Mouse (Mus musculus) ES-E14 (cell line): ENCODE data around the gene Cotl1. TPM values are rescaled to one million over a fixed set of nuclear protein-coding genes. Genes with fewer than 3 reads are reported as not detected.

Source experiments
- DNase-seq: peaks from one replicate; pipeline ENCODE4 v3.0.0-alpha.2; 2013; ENCODE audit warnings: low read depth, low spot score
- H3K27ac ChIP-seq: 2 replicates; pipeline ENCODE4 v1.5.1; 2012; ENCODE audit warnings: low read depth, mild to moderate bottlenecking, low read length, moderate library complexity, mixed read lengths; ENCODE audit not compliant: poor library complexity, insufficient read depth, severe bottlenecking
- H3K36me3 ChIP-seq: 2 replicates; pipeline ENCODE4 v1.6.1; 2012; ENCODE audit warnings: mild to moderate bottlenecking, low read length, moderate library complexity, mixed read lengths; ENCODE audit not compliant: control insufficient read depth, poor library complexity, insufficient read depth, severe bottlenecking
- H3K4me1 ChIP-seq, 2 experiments: fragments of 150-350 bp in 1 of 2; sonication (generic) in 1 of 2; 2 replicates each; pipeline ENCODE4 v1.6.1; 2012; ENCODE audit warnings: low read length in 2 of 2, mild to moderate bottlenecking in 1 of 2, mixed read lengths in 1 of 2; ENCODE audit not compliant: control insufficient read depth in 2 of 2, insufficient read depth in 2 of 2, poor library complexity in 1 of 2
- H3K4me3 ChIP-seq, 2 experiments: fragments of 150-350 bp in 1 of 2; sonication (generic) in 1 of 2; 2 replicates each; pipeline ENCODE4 v1.5.1; 2012; ENCODE audit warnings: low read length in 2 of 2, low read depth in 1 of 2, mild to moderate bottlenecking in 1 of 2, mixed read lengths in 1 of 2; ENCODE audit not compliant: insufficient read depth in 1 of 2, poor library complexity in 1 of 2, severe bottlenecking in 1 of 2
- H3K9ac ChIP-seq: 2 replicates; pipeline ENCODE4 v1.6.1; 2012; ENCODE audit warnings: low read depth, mild to moderate bottlenecking, low read length, mixed read lengths; ENCODE audit not compliant: poor library complexity, insufficient read depth, severe bottlenecking
- H3K9me3 ChIP-seq: fragments of 150-350 bp; sonication (generic); 2 replicates; pipeline ENCODE4 v1.6.1; 2012; ENCODE audit warnings: low read depth, mild to moderate bottlenecking, low read length; ENCODE audit not compliant: control insufficient read depth, insufficient read depth
- CHD2 ChIP-seq: IDR thresholded peaks from 2 replicates; pipeline ENCODE4 v1.6.1; 2014; ENCODE audit warnings: mild to moderate bottlenecking, low read depth, low read length, inconsistent platforms
- HCFC1 ChIP-seq: IDR thresholded peaks from 2 replicates; pipeline ENCODE4 v1.6.1; 2012; ENCODE audit warnings: low read length, inconsistent platforms, borderline replicate concordance; ENCODE audit not compliant: insufficient read depth
- MAFK ChIP-seq: IDR thresholded peaks from 2 replicates; pipeline ENCODE4 v1.6.1; 2014; ENCODE audit warnings: mild to moderate bottlenecking, low read depth, low read length, inconsistent platforms; ENCODE audit not compliant: insufficient read depth
- ZC3H11A ChIP-seq: IDR thresholded peaks from 2 replicates; pipeline ENCODE4 v1.6.1; 2012; ENCODE audit warnings: low read depth, mild to moderate bottlenecking, inconsistent platforms, low read length, borderline replicate concordance
- ZNF384 ChIP-seq: IDR thresholded peaks from 2 replicates; pipeline ENCODE4 v1.6.1; 2012; ENCODE audit warnings: low read depth, low read length, inconsistent platforms
- in situ Hi-C, 2 experiments: fragments of 600-800 bp; cut with MboI; formaldehyde crosslinking; loops; one replicate each; pipeline ENCODE4 v1.15.1; 2025; ENCODE audit warnings: low sequenced_read_pairs in 2 of 2, inconsistent platforms in 1 of 2; ENCODE audit not compliant: unreplicated experiment in 2 of 2
- total RNA-seq: library from RNA; depleted of rRNA; stranded (reverse); fragments of 300-350 nt; gene quantifications from 2 replicates; pipeline ENCODE4 v1.2.3, GENCODE M21; 2012

Gene Cotl1
- total RNA-seq, 1 experiment, result 73.3 TPM

DNA sequence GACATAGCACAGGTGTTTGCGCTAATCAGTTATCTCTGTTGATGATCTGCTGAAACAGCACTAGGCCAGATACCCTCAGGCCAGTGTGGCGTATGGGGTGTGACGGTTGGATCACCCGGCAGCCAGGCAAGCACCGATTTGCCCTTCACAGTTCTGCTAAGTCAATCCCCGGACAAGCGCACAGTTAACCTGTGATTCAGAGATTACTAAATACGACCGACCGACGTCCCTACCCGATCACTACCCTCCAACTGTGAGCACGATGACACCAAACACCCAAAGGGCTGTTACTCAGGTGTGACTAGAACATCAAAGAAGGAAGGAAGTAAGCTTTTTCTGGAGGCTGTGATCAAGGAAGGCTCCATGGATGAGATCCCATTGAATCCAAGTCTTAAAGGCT is 10.9 kb downstream of the Cotl1 start:
- Histone ChIP-seq H3K4me3 (no peak overlapping the region; a peak in 1 of 4 replicates), H3K9ac (peak overlapping the region; percentile 4; the same call in 1 of the 2 replicates), H3K4me1 (peaks cover 24 to 47% of the 10 kb centered on the region in 2 experiments), H3K9me3 (no peaks in the 10 kb centered on the region), H3K36me3 (no peaks in the 10 kb centered on the region), H3K27ac (no peak overlapping the region)
- DNase-seq, result no peak
- TF ChIP-seq ZC3H11A, result no peak
- TF ChIP-seq MAFK, result no peak
- TF ChIP-seq HCFC1, result no peak
- no peak for TF ChIP-seq CHD2
- TF ChIP-seq ZNF384, result no peak
- in situ Hi-C loops, result no loop called here

- in situ Hi-C loops, result no loop called here
- H3K4me1 ChIP-seq, result peaks cover 24 to 47% of the 10 kb centered on the region in 2 experiments
- peak overlapping the region; percentile 4; the same call in 1 of the 2 replicates for H3K9ac ChIP-seq
- no peak for DNase-seq
- TF ChIP-seq CHD2 (no peak), MAFK (no peak), ZC3H11A (no peak), ZNF384 (no peak), HCFC1 (no peak)
- no peaks in the 10 kb centered on the region for H3K9me3 ChIP-seq
- no peak overlapping the region for H3K27ac ChIP-seq
- H3K36me3 ChIP-seq, result no peaks in the 10 kb centered on the region
- no peak overlapping the region; a peak in 1 of 4 replicates for H3K4me3 ChIP-seq
Measured at GRCm38 (mm10) chr8:119829015-119829414, 11.3 kb downstream of the Cotl1 start.

DNA sequence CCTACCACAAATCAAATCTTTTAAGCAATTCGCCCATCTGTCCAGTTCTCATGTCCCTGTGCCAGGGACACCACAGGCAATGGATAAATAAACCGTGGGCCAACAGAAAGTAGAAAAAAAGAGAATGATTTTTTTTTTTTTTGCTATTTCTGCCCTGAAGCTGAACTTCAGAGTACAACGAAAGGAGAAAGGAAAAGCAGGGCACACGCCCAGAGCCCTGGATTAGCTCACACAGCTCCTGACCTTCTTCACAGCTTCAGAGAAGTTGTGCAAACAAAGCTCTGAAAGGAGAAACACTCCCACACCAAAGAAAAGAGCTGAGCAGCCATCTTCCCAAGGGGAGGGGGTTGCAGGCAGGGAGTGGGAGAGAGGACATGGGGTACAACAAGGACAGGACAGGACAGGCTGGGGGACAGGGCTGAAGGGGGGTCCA is 12.6 kb downstream of the Cotl1 start:
- peaks cover 19 to 44% of the 10 kb centered on the region in 2 experiments for H3K4me1 ChIP-seq
- no peaks in the 10 kb centered on the region for H3K9me3 ChIP-seq
- no peaks in the 10 kb centered on the region for H3K36me3 ChIP-seq
- no peak overlapping the region for H3K9ac ChIP-seq
- in situ Hi-C loops, result no loop called here
- TF ChIP-seq ZC3H11A (no peak), HCFC1 (no peak), CHD2 (no peak), MAFK (no peak), ZNF384 (no peak)
- DNase-seq, result no peak
- no peak overlapping the region for H3K4me3 ChIP-seq
- no peak overlapping the region for H3K27ac ChIP-seq

DNA sequence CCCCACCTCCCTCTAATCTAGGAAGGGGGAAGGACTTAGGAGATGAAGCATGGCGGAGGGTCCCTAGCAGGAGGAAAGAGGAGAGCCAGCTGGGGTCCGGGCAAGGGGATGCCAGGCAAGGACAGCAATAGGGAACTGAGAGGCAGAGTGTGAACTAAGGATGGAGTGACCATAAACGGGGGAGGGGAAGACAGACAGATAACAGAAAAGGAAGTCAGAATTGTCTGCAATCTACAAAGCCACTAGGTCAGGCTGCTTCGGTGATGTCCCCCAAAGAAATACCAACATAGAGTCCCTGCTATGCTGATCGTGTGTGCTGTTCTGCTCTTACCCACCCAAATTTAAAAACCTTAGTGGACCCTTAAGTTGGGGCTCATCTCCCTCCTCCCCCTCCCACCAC is 13.4 kb downstream of the Cotl1 start:
- in situ Hi-C loops, result no loop called here
- Histone ChIP-seq H3K4me1 (peaks cover 16 to 37% of the 10 kb centered on the region in 2 experiments), H3K27ac (no peak overlapping the region)

More for the DNA sequence above, 13.4 kb downstream of the Cotl1 start:
- H3K9me3 ChIP-seq, result no peaks in the 10 kb centered on the region
- TF ChIP-seq ZNF384, result no peak
- no peak for TF ChIP-seq HCFC1
- no peak for TF ChIP-seq MAFK
- TF ChIP-seq ZC3H11A, result no peak
- no peak for TF ChIP-seq CHD2
- no peak overlapping the region for H3K4me3 ChIP-seq
- no peak for DNase-seq
- no peaks in the 10 kb centered on the region for H3K36me3 ChIP-seq
- H3K9ac ChIP-seq, result no peak overlapping the region
